Mouse (Mus musculus) ES-E14 (cell line): ENCODE results near the gene Ddx28.

Source experiments
- CHD2 ChIP-seq: IDR thresholded peaks from 2 replicates; pipeline ENCODE4 v1.6.1; 2014; ENCODE audit warnings: mild to moderate bottlenecking, low read depth, low read length, inconsistent platforms
- MAFK ChIP-seq: IDR thresholded peaks from 2 replicates; pipeline ENCODE4 v1.6.1; 2014; ENCODE audit warnings: mild to moderate bottlenecking, low read depth, low read length, inconsistent platforms; ENCODE audit not compliant: insufficient read depth
- ZC3H11A ChIP-seq: IDR thresholded peaks from 2 replicates; pipeline ENCODE4 v1.6.1; 2012; ENCODE audit warnings: low read depth, mild to moderate bottlenecking, inconsistent platforms, low read length, borderline replicate concordance

GRCm38 (mm10) chr8:105964506-105965265, 47.0 kb downstream of the Ddx28 start:
- TF ChIP-seq MAFK (no peak), CHD2 (no peak), ZC3H11A (no peak)
